In the genomic region with DNA sequence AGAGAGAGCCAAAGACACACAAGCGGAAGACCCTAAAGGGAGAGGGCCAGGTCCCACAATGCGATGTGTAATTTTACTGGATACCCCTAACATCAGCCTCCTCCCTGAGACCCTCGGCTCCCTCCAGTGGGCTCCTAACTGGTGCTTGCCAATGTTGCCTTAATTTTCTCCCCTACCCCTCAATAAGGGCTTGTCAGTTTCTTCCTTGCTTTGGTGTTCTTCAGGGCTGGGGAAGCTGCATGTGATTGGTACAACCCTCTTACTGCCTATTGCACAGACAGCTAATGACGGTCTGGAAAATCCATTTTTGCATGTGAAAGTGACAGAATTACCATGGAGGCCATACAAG, we compare ENCODE assay signal across 9 mouse cellular contexts. TPM values are rescaled to one million over a fixed set of nuclear protein-coding genes. Genes with fewer than 3 reads are reported as not detected.
A peak's percentile ranks its signal among the peaks of the same experiment; 100 is the strongest.
DNase-seq lines count a peak whose midpoint lies in the region; ATAC-seq and TF ChIP-seq lines count a peak whose summit lies in the region.
"Had no signal": no experiment of that assay in that cellular context is flagged by ENCODE, and none has a peak within 500 bp of the region (broad histone marks: within the 10 kb centered on the region; RNA-seq: fewer than 3 reads in every experiment).

No protein-coding gene starts in this region.

- no peaks in the 10 kb centered on the region for H3K36me3 ChIP-seq in kidney, postnatal 0 days (ENCODE audit: insufficient read depth, low read length)
- peaks cover 2% of the 10 kb centered on the region; the same call in 1 of the 2 replicates for H3K36me3 ChIP-seq in embryonic facial prominence, embryonic 13.5 days
- H3K36me3 ChIP-seq in intestine, embryonic 15.5 days, result no peaks in the 10 kb centered on the region
- no peaks in the 10 kb centered on the region for H3K36me3 ChIP-seq in myocyte (ENCODE audit: control insufficient read depth, insufficient read depth)

- H3ac ChIP-seq in myocyte (ENCODE audit: control insufficient read depth, insufficient read length), result no peak overlapping the region

- H3K4me1 ChIP-seq in kidney, postnatal 0 days (replicated peaks; ENCODE audit: insufficient read depth, low read length), result peaks cover 21% of the 10 kb centered on the region
- peaks cover 76% of the 10 kb centered on the region for H3K4me1 ChIP-seq in embryonic facial prominence, embryonic 13.5 days
- peaks cover 49% of the 10 kb centered on the region for H3K4me1 ChIP-seq in intestine, embryonic 15.5 days (replicated peaks)

- DNase-seq in kidney, postnatal 0 days (ENCODE audit: low spot score), result no peak
- no peak for DNase-seq in kidney, adult 18-20 months
- DNase-seq in c-Kit-positive CD71-positive TER-119-positive erythroid progenitor cells, embryonic 14.5 days (ENCODE audit: low spot score), result no peak
- no peak for DNase-seq in frontal cortex, postnatal 10 days (ENCODE audit: low spot score in 2 of 2)
- DNase-seq in adrenal gland, postnatal 25 days, result no peak
- DNase-seq: layer of hippocampus, postnatal 36 days had no signal

- H3K27me3 ChIP-seq in kidney, postnatal 0 days (ENCODE audit: insufficient read depth, low read length), result no peaks in the 10 kb centered on the region
- no peaks in the 10 kb centered on the region for H3K27me3 ChIP-seq in embryonic facial prominence, embryonic 13.5 days
- no peaks in the 10 kb centered on the region for H3K27me3 ChIP-seq in intestine, embryonic 15.5 days (replicated peaks)
- H3K27me3 ChIP-seq in myocyte (ENCODE audit: control insufficient read depth, insufficient read depth, insufficient read length), result no peaks in the 10 kb centered on the region

- H3K79me2 ChIP-seq in myocyte (ENCODE audit: control insufficient read depth, insufficient read depth), result peaks cover 13% of the 10 kb centered on the region

- WGBS in kidney, postnatal 0 days, result 13% methylated on average over 4 of the region's 4 CpGs
- WGBS in embryonic facial prominence, embryonic 13.5 days, result 10% methylated on average over 4 of the region's 4 CpGs
- WGBS in intestine, embryonic 15.5 days, result 27% methylated on average over 4 of the region's 4 CpGs

- peak overlapping the region; percentile 5; the same call in 1 of the 2 replicates for H3K4me3 ChIP-seq in kidney, postnatal 0 days (replicated peaks; ENCODE audit: low read depth, low read length)
- peak overlapping the region; percentile 79 for H3K4me3 ChIP-seq in embryonic facial prominence, embryonic 13.5 days
- peak overlapping the region; percentile 78 for H3K4me3 ChIP-seq in intestine, embryonic 15.5 days (replicated peaks)
- H3K4me3 ChIP-seq in myocyte, result peak overlapping the region; percentile 27

- no peak for ATAC-seq in kidney, postnatal 0 days (replicated peaks; ENCODE audit: low FRiP score, low read depth)
- ATAC-seq in embryonic facial prominence, embryonic 13.5 days (ENCODE audit: insufficient number of reproducible peaks, insufficient read depth, low FRiP score, low TSS enrichment, low read depth), result no peak
- ATAC-seq in intestine, embryonic 15.5 days, result no peak

- no peak for TF ChIP-seq POLR2A in myocyte (IDR thresholded peaks at IDR 0.05; ENCODE audit: insufficient read length, low read depth)

- H3K9me3 ChIP-seq in kidney, postnatal 0 days (replicated peaks; ENCODE audit: low read length), result no peaks in the 10 kb centered on the region
- no peaks in the 10 kb centered on the region for H3K9me3 ChIP-seq in embryonic facial prominence, embryonic 13.5 days
- no peaks in the 10 kb centered on the region for H3K9me3 ChIP-seq in intestine, embryonic 15.5 days

- no peak for TF ChIP-seq CTCF in kidney, postnatal 0 days (IDR thresholded peaks at IDR 0.05; ENCODE audit: low read depth)

- peak overlapping the region; percentile 94 for H3K4me2 ChIP-seq in kidney, postnatal 0 days (ENCODE audit: low read length)
- peak overlapping the region; percentile 92 for H3K4me2 ChIP-seq in embryonic facial prominence, embryonic 13.5 days
- peak overlapping the region; percentile 93 for H3K4me2 ChIP-seq in intestine, embryonic 15.5 days (replicated peaks)
- peak overlapping the region; percentile 73 for H3K4me2 ChIP-seq in myocyte (ENCODE audit: low read depth)

- H3K9ac ChIP-seq in kidney, postnatal 0 days (ENCODE audit: low read depth, low read length), result no peak overlapping the region
- peak overlapping the region; percentile 87; the same call in 1 of the 2 replicates for H3K9ac ChIP-seq in embryonic facial prominence, embryonic 13.5 days
- 0 out of 2 replicates have a peak overlapping the region, but pooled peaks have one; percentile 20 for H3K9ac ChIP-seq in intestine, embryonic 15.5 days

- peak overlapping the region; percentile 91 for H3K27ac ChIP-seq in kidney, postnatal 0 days
- H3K27ac ChIP-seq in embryonic facial prominence, embryonic 13.5 days, result peak overlapping the region; percentile 93
- H3K27ac ChIP-seq in intestine, embryonic 15.5 days, result peak overlapping the region; percentile 66

TF ChIP-seq in myocyte, 11 proteins besides CTCF, POLR2A, EP300 and RAD21:
- TF ChIP-seq TCF12 (IDR thresholded peaks at IDR 0.05; ENCODE audit: insufficient read depth, poor library complexity, severe bottlenecking) (no peak), USF1 (IDR thresholded peaks at IDR 0.05; ENCODE audit: low read depth) (no peak), TCF3 (IDR thresholded peaks at IDR 0.05; ENCODE audit: insufficient read length, low read depth) (no peak), MYOD1 (IDR thresholded peaks at IDR 0.05; ENCODE audit: control insufficient read depth in 1 of 3, insufficient read length in 2 of 3, low read depth in 2 of 3) (no peak), MAX (IDR thresholded peaks at IDR 0.05; ENCODE audit: low read depth) (no peak), POLR2AphosphoS2 (IDR thresholded peaks at IDR 0.05; ENCODE audit: insufficient read length, low read depth) (no peak), REST (IDR thresholded peaks at IDR 0.05; ENCODE audit: insufficient read depth, insufficient read length) (no peak)

RNA-seq across cellular contexts. Expression of a gene that starts 1.9 kb away (rescaled TPM):
- polyA plus RNA-seq in kidney, postnatal 0 days (2015; fragmentation: Nextera tagmentation; extraction: Ambion mirVana), result 12.6 and 14.8 TPM in 2 replicates
- polyA plus RNA-seq in embryonic facial prominence, embryonic 13.5 days (2015; fragmentation: Nextera tagmentation; extraction: Ambion mirVana), result 14.0 and 18.4 TPM in 2 replicates
- polyA plus RNA-seq in intestine, embryonic 15.5 days (2015; fragmentation: Nextera tagmentation; extraction: Ambion mirVana), result 17.3 and 20.9 TPM in 2 replicates
- 19.5 TPM for polyA plus RNA-seq in myocyte (2012; fragmentation: generic; extraction: Trizol)
- 37.2 and 44.9 TPM in 2 replicates for total RNA-seq in adrenal gland, postnatal 25 days (2021)

RNA-seq across cellular contexts. Expression of a gene that starts 2.0 kb away (rescaled TPM):
- polyA plus RNA-seq in kidney, postnatal 0 days (2015; fragmentation: Nextera tagmentation; extraction: Ambion mirVana), result 70.8 and 73.1 TPM in 2 replicates
- polyA plus RNA-seq in embryonic facial prominence, embryonic 13.5 days (2015; fragmentation: Nextera tagmentation; extraction: Ambion mirVana), result 60.4 and 64.0 TPM in 2 replicates
- polyA plus RNA-seq in intestine, embryonic 15.5 days (2015; fragmentation: Nextera tagmentation; extraction: Ambion mirVana), result 71.8 and 72.4 TPM in 2 replicates
- polyA plus RNA-seq in myocyte (2012; fragmentation: generic; extraction: Trizol), result 29.2 TPM
- 35.7 and 49.0 TPM in 2 replicates for total RNA-seq in adrenal gland, postnatal 25 days (2021)

Comparison
In these comparisons a context has a peak if more than half of its experiments do, and no peak if none do; other contexts are left out.
1. H3K4me3 ChIP-seq: peak in every context shown above with its lines; median percentile 79 in embryonic facial prominence, embryonic 13.5 days; 78 in intestine, embryonic 15.5 days; 27 in myocyte; 5 in kidney, postnatal 0 days.